Mouse (Mus musculus) T-helper 2 cell (primary cell): ENCODE measurements around the gene Plekha7.

Experiments used
- in situ Hi-C: fragments of 300-600 bp; cut with MboI, MseI; formaldehyde crosslinking; loops from one replicate; pipeline ENCODE4 v1.15.1; 2025; ENCODE audit warnings: high pct_unique_total_duplicates

Plekha7 gene

GRCm38 (mm10) chr7:116134413-116135292 is 173.5 kb downstream of the Plekha7 start:
- in situ Hi-C loops: no loop called here

DNA sequence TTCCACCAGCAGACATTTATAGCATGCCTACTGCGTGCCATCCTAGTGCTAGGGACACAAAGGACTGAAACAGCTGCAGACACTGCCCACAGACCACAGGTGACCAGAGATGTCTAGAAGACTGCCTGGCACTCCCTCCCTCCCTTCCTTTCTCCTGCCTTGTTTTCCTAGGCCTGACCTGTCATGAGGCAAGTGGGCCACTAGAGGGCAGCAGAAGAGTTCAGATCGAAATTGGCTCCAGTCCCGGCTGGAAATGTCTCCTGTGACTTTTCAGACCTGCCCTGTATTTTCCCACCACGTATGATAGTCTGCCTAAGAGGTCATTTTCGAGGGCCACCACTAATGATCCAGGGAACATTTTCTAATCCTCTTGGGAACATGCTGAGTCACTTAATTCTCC is 176.1 kb downstream of the Plekha7 start:
- in situ Hi-C loops: no loop called here

GRCm38 (mm10) chr7:116131390-116131789 is 176.8 kb downstream of the Plekha7 start:
- in situ Hi-C loops: no loop called here

DNA sequence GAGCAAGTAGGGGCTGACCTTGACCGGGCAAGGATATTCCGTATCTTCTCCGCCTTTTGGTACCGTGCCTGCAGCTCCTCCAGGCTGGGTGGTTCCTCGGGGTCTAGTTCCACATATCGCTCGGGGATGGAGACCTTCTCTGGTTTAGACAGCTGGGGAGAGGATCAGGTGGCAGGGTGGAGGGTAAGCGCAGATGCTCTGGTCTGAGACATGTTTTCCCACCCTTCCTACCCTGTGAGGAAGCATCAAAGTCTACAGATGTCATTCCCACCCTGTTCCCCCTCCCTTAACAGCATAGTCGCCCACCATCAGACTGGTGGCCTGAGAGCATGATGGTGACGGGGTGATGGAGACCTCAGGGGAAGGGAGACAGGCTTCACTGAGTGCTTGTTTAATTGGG is 178.8 kb downstream of the Plekha7 start:
- in situ Hi-C loops: no loop called here

DNA sequence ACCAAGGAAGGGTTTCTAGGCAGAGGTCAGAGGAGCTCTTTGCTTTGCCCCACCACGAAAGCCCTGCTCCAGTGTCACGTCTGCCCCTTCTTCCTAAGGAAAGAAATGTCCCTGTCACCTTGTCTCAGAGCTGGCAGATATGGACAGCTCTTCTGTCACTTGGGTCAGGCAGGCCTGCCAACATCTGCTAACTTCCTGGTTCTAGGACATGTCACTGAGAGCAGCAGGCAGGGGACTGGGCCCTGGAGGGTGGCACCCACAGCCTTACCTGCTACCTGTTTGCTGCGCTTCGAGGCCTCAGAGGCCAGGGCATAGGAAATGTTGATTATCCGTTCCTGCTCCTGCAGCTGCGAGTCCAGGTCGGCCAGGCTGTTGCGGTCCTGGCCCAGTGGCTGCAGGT is 179.9 kb downstream of the Plekha7 start:
- in situ Hi-C loops: no loop called here

GRCm38 (mm10) chr7:116127052-116127451 is 181.1 kb downstream of the Plekha7 start:
- in situ Hi-C loops: no loop called here

GRCm38 (mm10) chr7:116125671-116126070 is 182.5 kb downstream of the Plekha7 start:
- in situ Hi-C loops: no loop called here

GRCm38 (mm10) chr7:116124057-116124456 is 184.1 kb downstream of the Plekha7 start:
- in situ Hi-C loops: no loop called here

- in situ Hi-C loops: no loop called here
Observed at GRCm38 (mm10) chr7:116123597-116123985, 184.6 kb downstream of the Plekha7 start.

DNA sequence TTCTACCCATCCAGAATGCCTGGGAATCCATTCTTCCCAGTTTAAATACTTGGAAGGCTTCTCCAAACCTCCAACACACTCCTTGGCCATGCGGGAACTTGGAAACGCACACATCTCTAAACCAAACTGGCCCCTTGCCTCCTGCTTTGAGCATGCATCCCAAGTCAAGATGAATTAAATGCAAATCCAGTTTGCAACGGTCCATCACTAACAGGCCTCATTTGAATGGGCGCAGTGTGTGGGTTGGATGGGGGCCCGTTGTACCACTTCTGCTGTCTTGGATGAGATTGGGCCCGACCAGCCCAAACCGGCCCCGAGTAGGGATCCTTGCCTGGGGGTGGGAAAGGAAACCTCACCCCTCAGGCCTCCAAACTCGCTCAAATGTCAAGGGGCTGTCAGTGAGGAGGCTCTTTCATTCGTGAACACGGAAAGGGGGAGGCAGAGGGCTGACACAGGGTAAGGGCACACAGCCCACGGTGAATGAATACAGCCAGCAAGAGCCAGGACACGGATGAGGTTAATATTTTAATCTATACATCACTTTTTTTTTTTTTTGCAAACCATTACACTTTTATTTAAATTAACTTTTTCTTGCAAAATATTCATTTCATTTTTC is 185.1 kb downstream of the Plekha7 start:
- in situ Hi-C loops: no loop called here

DNA sequence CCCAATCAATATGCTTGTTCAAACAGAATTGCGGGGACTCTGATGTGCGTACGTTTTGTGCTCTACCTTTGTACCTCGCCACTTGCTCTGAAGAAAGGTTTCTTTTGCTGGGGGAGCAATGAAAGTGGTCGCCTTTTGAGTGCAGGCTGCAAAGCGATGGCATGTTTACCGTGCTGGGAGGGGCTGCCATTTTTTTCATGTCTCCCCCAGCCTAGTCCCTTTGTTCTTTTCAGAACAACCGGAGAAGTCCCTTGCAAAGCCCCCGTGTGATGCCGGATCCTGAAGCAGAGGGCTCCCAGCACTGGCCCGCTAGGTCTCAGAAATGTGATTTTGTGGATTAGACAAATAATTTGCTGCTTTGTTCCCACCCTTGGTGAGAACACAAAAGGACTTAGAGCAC is 187.0 kb downstream of the Plekha7 start:
- in situ Hi-C loops: no loop called here

DNA sequence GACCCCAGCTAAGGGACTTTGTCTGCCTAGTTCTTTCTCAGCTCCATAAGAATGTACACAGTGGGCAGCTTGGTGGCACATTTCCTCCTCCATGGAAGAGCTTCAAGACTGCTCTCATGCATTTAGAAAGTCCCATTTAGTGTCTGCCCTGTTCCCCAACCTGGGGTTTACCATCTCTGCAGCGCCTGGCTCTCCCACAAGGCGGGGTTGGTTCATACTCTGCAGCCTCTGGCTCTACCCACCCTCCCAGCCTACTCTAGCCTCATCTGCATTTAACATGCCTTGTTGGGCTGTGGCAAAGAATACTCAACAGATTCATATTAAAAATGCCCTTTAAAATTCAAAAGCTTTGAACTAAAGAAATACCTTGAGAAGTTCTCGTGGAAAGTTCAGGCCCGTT is 187.4 kb downstream of the Plekha7 start:
- in situ Hi-C loops: no loop called here

DNA sequence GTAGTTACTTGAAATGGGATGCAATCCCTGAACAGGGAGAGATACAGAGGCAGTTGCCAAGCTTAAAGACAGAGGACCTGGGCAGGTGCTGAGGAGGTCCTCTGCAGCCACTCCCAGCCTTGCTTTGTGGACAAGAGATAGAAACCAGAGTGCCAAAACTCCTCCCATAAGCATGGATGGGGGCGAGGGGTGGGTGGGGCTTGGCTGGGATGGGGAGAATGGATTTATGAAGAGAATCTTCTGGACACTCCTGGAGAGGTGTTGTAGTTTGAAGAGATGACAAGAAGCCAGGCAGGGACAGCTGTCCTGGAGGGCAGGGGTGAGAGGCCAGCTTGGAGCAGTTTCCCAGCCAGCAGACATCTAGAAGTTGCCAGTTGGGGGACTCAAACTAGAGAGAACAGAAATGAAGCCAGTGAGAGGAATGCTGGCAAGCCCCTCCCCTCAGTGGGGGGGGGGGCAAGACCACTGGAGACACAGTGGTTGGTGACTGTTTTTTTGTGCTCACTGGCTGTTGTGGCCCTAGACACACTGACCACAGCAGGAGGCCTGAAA is 188.8 kb downstream of the Plekha7 start:
- in situ Hi-C loops: no loop called here

GRCm38 (mm10) chr7:116115991-116116390 is 192.2 kb downstream of the Plekha7 start:
- in situ Hi-C loops: no loop called here

DNA sequence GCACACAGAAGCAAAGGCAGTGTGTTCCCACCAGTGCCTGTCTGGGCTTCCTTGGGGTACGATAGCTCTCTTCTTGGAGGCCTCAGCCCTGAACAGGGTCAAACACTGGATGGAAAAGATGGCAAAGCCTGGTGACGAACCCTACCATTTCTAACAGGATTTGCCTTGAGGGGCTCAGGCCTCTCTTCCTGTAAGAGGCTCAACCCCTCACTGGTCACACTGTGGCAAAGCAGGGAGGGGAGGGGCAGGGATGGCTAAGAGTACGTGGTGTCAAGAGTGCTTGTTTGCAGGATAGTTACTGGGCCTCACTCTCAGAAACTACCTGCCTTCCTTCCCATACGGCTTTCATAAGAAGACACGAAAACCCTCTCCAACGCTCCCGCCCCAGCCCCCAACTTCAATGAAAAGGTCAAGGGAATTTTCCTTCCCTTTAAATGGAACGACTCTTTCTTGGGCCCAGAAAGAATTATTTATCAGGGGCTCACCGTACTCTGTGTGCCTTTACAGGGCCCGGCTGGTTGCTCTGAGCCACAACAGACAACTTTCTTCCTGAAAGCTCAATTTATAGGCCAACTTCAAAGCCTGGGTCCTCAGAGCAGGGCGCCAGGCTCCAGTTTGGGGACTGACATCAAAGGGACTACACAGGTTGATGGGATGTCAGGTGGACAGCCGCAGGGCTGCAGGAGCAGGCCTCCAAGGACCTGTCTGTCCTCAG is 192.8 kb downstream of the Plekha7 start:
- in situ Hi-C loops: no loop called here

DNA sequence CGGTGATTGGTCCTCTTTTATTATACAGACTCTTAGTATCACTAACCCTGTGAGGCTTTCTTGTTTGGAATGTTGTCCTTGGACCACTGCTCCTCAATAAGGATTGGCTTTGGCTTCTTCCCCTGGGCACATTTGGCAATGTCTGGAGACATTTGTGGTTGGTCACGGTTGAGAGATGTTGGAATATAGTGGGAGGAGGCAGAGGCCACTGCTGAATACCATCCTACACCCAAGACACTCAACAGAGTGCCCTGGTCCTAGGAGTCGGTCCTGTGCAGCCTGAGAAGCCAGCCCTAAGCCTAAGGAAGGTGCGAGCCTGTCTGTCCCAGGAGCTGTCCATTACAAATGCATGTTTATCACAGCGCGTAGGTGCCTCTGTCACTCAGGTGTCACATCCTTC is 196.6 kb downstream of the Plekha7 start:
- in situ Hi-C loops: no loop called here

GRCm38 (mm10) chr7:116110661-116111060 is 197.5 kb downstream of the Plekha7 start:
- in situ Hi-C loops: no loop called here

DNA sequence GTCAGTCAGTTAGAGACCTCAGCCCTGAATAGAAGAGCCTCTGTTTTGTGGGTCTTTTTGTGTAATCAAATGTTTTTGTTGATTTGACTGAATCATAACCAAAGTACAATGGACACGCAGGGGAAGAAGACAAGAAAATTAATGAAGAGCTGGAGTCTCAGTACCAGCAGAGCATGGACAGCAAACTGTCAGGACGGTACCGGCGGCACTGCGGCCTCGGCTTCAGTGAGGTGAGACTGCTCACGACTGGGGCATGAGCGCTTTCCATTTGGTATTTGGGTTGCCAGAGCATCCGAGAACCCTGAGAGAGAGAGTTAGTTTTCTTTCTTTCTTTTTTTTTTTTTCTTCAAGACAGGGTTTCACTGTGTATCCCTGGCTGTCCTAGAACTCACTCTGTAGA is 205.1 kb downstream of the Plekha7 start:
- in situ Hi-C loops: no loop called here

DNA sequence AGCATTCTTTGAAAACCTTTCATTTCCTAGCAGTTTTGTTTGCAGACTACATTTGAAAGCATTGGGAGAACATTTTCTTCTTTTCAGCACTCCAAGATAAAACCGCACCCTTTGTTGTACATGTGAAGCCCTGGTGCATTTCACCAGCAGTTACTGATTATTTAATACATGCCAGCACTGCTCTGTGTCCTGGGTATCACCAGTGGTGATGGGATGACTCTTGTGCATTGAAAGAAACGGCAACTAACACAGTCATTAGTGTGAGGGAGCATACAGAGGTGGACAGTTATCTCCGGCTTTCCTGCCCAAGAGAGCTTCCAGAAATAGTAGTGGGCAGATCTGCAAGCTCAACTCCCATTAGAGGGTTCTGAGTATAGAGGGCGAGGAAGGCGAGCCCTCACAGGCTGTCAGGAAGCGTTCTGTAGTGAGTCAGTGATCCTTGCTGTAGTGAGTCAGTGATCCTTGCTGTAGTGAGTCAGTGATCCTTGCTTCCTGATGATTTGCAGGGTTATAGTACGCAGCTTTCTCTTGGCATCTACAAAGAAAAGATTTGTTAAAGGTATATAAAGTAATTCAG is 208.1 kb downstream of the Plekha7 start:
- in situ Hi-C loops: no loop called here

- in situ Hi-C loops: no loop called here
Observed at GRCm38 (mm10) chr7:116093466-116093850, 214.7 kb downstream of the Plekha7 start.

DNA sequence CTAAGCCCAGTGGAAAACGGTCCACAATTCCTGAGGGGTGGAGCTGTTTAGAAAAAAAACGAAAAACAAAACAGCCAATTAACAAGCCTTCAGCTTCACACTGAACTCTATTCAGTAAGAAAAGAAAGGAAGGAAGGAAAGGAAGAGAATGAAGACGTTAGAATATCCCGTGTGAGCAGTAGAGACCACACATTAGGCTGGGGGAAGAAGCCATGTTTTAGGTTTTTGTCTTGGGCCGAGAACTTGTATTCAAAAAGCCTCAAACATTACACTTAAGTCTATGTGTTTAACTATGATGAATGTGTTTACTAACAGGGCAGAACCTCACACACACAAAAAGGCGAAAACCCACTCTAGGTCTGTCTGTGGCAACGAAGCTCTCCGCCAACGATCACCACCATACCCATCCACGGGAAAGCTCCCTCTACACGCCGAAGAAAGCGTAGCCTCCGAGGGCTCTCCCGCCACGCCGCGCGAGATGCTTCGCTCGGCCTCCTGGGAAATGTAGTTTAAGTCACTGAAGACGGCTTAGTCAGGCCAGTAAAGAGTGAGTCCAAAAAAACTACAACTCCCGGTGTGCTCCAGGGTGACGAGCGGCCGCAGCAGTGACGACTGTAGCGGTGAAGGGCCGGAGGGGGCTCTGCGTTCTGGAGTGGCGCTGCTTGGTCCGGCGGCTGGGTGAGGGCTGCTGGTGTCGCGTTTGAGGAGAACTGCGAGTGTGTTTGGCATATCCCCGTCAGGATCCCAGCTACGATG is 215.3 kb downstream of the Plekha7 start:
- in situ Hi-C loops: no loop called here
